Mouse (Mus musculus): ENCODE results near the gene Clip3. TPM values are rescaled to one million over a fixed set of nuclear protein-coding genes. Genes with fewer than 3 reads are reported as not detected.

Gene Clip3
- polyA plus RNA-seq, 1 experiment from 2014 or later, result 52.8 TPM

DNA sequence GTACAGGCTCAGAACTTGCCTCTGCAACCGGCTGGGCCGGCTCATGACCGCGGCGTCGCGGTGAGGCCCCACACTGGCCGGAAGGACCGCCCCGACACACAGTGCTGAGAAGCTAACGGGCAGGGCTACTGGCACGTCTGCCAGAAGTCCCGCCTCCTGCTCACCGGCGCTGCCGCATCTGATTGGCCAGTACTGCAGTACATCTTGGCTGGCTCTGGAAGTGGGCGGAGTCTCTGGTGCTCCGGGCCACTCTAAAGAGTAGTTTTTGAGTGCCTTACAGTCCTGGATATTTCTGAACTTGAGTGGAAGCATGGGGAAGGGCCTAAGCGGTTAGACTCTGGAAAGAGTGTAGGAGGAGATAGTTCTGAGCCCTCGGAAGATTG is 30.7 kb downstream of the Clip3 start:
- peak overlapping the region; percentile 88 for H3K4me3 ChIP-seq
- peaks cover 20% of the 10 kb centered on the region; the same call in 1 of the 2 replicates for H3K36me3 ChIP-seq (replicated peaks)
- peak overlapping the region; percentile 90 for H3K27ac ChIP-seq
- WGBS, result under 1% methylated on average over 20 of the region's 20 CpGs
- peaks cover 3% of the 10 kb centered on the region; the same call in 1 of the 2 replicates for H3K9me3 ChIP-seq
- DNase-seq (ENCODE audit: extremely low spot score, low spot score), result peak; percentile 95
- peaks cover 22% of the 10 kb centered on the region for H3K4me1 ChIP-seq
- H3K27me3 ChIP-seq (ENCODE audit: poor library complexity, severe bottlenecking), result peaks cover 6% of the 10 kb centered on the region

GRCm38 (mm10) chr7:30322865-30323264 is 31.3 kb downstream of the Clip3 start:
- WGBS, result 40% methylated on average over 6 of the region's 6 CpGs
- peaks cover 20% of the 10 kb centered on the region; the same call in 1 of the 2 replicates for H3K36me3 ChIP-seq (replicated peaks)
- H3K4me1 ChIP-seq, result peaks cover 22% of the 10 kb centered on the region
- DNase-seq (ENCODE audit: extremely low spot score, low spot score), result no peak
- peaks cover 3% of the 10 kb centered on the region; the same call in 1 of the 2 replicates for H3K9me3 ChIP-seq
- H3K27me3 ChIP-seq (ENCODE audit: poor library complexity, severe bottlenecking), result peaks cover 6% of the 10 kb centered on the region
- H3K4me3 ChIP-seq, result peak overlapping the region; percentile 88
- peak overlapping the region; percentile 90 for H3K27ac ChIP-seq

GRCm38 (mm10) chr7:30323795-30324194 is 32.3 kb downstream of the Clip3 start, which contains the start of gene Sdhaf1:
TSS of gene Sdhaf1 (minus strand) at chr7:30323895.
- Histone ChIP-seq H3K4me1 (peaks cover 26% of the 10 kb centered on the region), H3K36me3 (replicated peaks) (peaks cover 12% of the 10 kb centered on the region; the same call in 1 of the 2 replicates), H3K4me3 (peak within 1 kb of the TSS; percentile 88), H3K9me3 (peaks cover 3% of the 10 kb centered on the region; the same call in 1 of the 2 replicates), H3K27me3 (ENCODE audit: poor library complexity, severe bottlenecking) (peaks cover 6% of the 10 kb centered on the region), H3K27ac (peak within 1 kb of the TSS; percentile 90)
- DNase-seq (ENCODE audit: extremely low spot score, low spot score), result no peak
- WGBS, result 77% methylated on average over 3 of the region's 3 CpGs

- DNase-seq (ENCODE audit: extremely low spot score, low spot score), result no peak
- Histone ChIP-seq H3K36me3 (replicated peaks) (peaks cover 7% of the 10 kb centered on the region; the same call in 1 of the 2 replicates), H3K4me1 (peaks cover 27% of the 10 kb centered on the region), H3K9me3 (peaks cover 3% of the 10 kb centered on the region; the same call in 1 of the 2 replicates), H3K27me3 (ENCODE audit: poor library complexity, severe bottlenecking) (peaks cover 6% of the 10 kb centered on the region), H3K27ac (no peak overlapping the region), H3K4me3 (no peak overlapping the region)
- 83% methylated on average over 5 of the region's 5 CpGs for WGBS
Observed at GRCm38 (mm10) chr7:30324300-30324944, 32.9 kb downstream of the Clip3 start.

GRCm38 (mm10) chr7:30325364-30325763 is 33.8 kb downstream of the Clip3 start:
- 45% methylated on average over 2 of the region's 2 CpGs for WGBS
- DNase-seq (ENCODE audit: extremely low spot score, low spot score), result peak; percentile 57

GRCm38 (mm10) chr7:30326427-30326826 is 34.9 kb downstream of the Clip3 start:
- H3K4me3 ChIP-seq, result no peak overlapping the region
- no peaks in the 10 kb centered on the region for H3K36me3 ChIP-seq (replicated peaks)
- peaks cover 6% of the 10 kb centered on the region for H3K27me3 ChIP-seq (ENCODE audit: poor library complexity, severe bottlenecking)
- H3K27ac ChIP-seq, result no peak overlapping the region
- peaks cover 3% of the 10 kb centered on the region; the same call in 1 of the 2 replicates for H3K9me3 ChIP-seq
- peaks cover 23% of the 10 kb centered on the region for H3K4me1 ChIP-seq
- no peak for DNase-seq (ENCODE audit: extremely low spot score, low spot score)

More at GRCm38 (mm10) chr7:30325364-30325763, 33.8 kb downstream of the Clip3 start:
- Histone ChIP-seq H3K27ac (no peak overlapping the region), H3K4me1 (peaks cover 27% of the 10 kb centered on the region), H3K9me3 (peaks cover 3% of the 10 kb centered on the region; the same call in 1 of the 2 replicates), H3K4me3 (no peak overlapping the region), H3K36me3 (replicated peaks) (0 out of 2 replicates have a peak, but pooled peaks cover under 1% of the 10 kb centered on the region), H3K27me3 (ENCODE audit: poor library complexity, severe bottlenecking) (peaks cover 6% of the 10 kb centered on the region)

GRCm38 (mm10) chr7:30327140-30327539 is 35.6 kb downstream of the Clip3 start:
- no peak for DNase-seq (ENCODE audit: extremely low spot score, low spot score)
- H3K36me3 ChIP-seq (replicated peaks), result no peaks in the 10 kb centered on the region
- peaks cover 25% of the 10 kb centered on the region for H3K4me1 ChIP-seq
- no peak overlapping the region for H3K27ac ChIP-seq
- H3K27me3 ChIP-seq (ENCODE audit: poor library complexity, severe bottlenecking), result peaks cover 6% of the 10 kb centered on the region
- WGBS, result 70% methylated on average over 15 of the region's 15 CpGs
- H3K9me3 ChIP-seq, result peaks cover 3% of the 10 kb centered on the region; the same call in 1 of the 2 replicates
- H3K4me3 ChIP-seq, result no peak overlapping the region

GRCm38 (mm10) chr7:30328379-30328778 is 36.9 kb downstream of the Clip3 start:
- H3K36me3 ChIP-seq (replicated peaks), result no peaks in the 10 kb centered on the region
- H3K9me3 ChIP-seq, result peaks cover 3% of the 10 kb centered on the region; the same call in 1 of the 2 replicates
- H3K27ac ChIP-seq, result no peak overlapping the region
- peaks cover 19% of the 10 kb centered on the region for H3K4me1 ChIP-seq
- H3K4me3 ChIP-seq, result no peak overlapping the region
- DNase-seq (ENCODE audit: extremely low spot score, low spot score), result no peak
- WGBS, result 62% methylated on average over 10 of the region's 10 CpGs
- H3K27me3 ChIP-seq (ENCODE audit: poor library complexity, severe bottlenecking), result peaks cover 18% of the 10 kb centered on the region

DNA sequence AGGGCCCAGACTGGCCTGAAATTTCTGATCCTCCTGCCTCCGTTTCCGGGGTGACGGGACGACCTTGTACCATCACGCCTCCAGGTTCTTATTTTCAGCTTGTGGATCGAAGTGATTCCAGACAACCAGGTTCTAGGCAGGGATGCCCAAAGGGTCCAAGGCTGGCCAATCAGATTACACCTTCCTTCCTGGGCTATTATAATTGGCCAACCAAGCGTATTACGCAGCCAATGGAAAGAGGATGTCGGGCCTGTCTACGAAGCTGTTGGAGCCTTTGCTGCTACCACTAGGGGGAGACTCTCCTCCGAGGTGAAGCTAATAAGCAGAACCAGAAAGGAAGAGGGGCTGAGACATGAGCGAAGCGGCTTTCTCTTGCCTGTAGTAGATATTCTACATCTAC is 40.4 kb downstream of the Clip3 start:
- DNase-seq (ENCODE audit: extremely low spot score, low spot score), result peak; percentile 89
- H3K4me3 ChIP-seq, result peak overlapping the region; percentile 32
- no peaks in the 10 kb centered on the region for H3K36me3 ChIP-seq (replicated peaks)
- H3K4me1 ChIP-seq, result peaks cover 22% of the 10 kb centered on the region
- no peak overlapping the region for H3K27ac ChIP-seq
- 4% methylated on average over 13 of the region's 13 CpGs for WGBS
- peaks cover 42% of the 10 kb centered on the region for H3K27me3 ChIP-seq (ENCODE audit: poor library complexity, severe bottlenecking)
- no peaks in the 10 kb centered on the region for H3K9me3 ChIP-seq

DNA sequence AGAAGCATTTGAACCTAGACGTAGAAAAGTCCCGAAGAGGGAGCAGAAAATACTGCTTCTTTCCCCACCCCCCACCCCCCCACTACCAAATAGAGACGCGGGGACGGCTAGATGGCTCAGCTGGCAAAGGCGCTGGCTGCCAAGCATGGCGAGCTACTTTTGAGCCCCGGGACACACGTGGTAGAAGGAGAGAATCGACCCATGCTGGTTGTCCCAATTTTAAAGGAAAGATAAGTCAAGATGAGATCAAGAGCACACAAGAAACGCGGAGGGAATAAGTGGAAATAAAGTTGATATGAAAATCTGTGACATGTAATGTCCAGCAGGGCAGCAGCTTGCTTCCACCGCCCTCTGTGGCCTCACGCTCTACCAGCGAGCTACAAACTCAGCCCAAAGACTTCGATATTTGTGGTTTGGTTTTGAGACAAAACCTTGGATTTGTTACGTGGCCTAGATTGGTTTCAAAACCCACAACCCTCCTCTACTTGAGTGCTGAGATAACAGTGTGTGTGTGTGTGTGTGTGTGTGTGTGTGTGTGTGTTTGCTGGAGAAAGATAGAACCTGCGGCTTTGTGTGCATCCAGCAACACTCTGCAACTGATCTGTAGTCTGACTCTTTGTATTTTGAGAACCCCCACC is 41.2 kb downstream of the Clip3 start:
- H3K4me3 ChIP-seq, result peak overlapping the region; percentile 32; the same call in 1 of the 2 replicates
- H3K36me3 ChIP-seq (replicated peaks), result no peaks in the 10 kb centered on the region
- H3K4me1 ChIP-seq, result peaks cover 22% of the 10 kb centered on the region
- WGBS, result 71% methylated on average over 18 of the region's 18 CpGs
- H3K27ac ChIP-seq, result no peak overlapping the region
- no peaks in the 10 kb centered on the region for H3K9me3 ChIP-seq
- H3K27me3 ChIP-seq (ENCODE audit: poor library complexity, severe bottlenecking), result peaks cover 42% of the 10 kb centered on the region
- no peak for DNase-seq (ENCODE audit: extremely low spot score, low spot score)

- Histone ChIP-seq H3K27me3 (ENCODE audit: poor library complexity, severe bottlenecking) (peaks cover 42% of the 10 kb centered on the region), H3K9me3 (no peaks in the 10 kb centered on the region), H3K4me3 (no peak overlapping the region), H3K27ac (no peak overlapping the region), H3K4me1 (peaks cover 20% of the 10 kb centered on the region), H3K36me3 (replicated peaks) (no peaks in the 10 kb centered on the region)
- 79% methylated on average over 4 of the region's 4 CpGs for WGBS
- DNase-seq (ENCODE audit: extremely low spot score, low spot score), result no peak
Observed at GRCm38 (mm10) chr7:30333436-30333835, 41.9 kb downstream of the Clip3 start.

- no peak overlapping the region for H3K4me3 ChIP-seq
- peaks cover 42% of the 10 kb centered on the region for H3K27me3 ChIP-seq (ENCODE audit: poor library complexity, severe bottlenecking)
- H3K4me1 ChIP-seq, result peaks cover 16% of the 10 kb centered on the region
- no peak for DNase-seq (ENCODE audit: extremely low spot score, low spot score)
- H3K36me3 ChIP-seq (replicated peaks), result no peaks in the 10 kb centered on the region
- 61% methylated on average over 5 of the region's 5 CpGs for WGBS
- no peak overlapping the region for H3K27ac ChIP-seq
- H3K9me3 ChIP-seq, result no peaks in the 10 kb centered on the region
Observed at GRCm38 (mm10) chr7:30334563-30334962, 43.0 kb downstream of the Clip3 start.

DNA sequence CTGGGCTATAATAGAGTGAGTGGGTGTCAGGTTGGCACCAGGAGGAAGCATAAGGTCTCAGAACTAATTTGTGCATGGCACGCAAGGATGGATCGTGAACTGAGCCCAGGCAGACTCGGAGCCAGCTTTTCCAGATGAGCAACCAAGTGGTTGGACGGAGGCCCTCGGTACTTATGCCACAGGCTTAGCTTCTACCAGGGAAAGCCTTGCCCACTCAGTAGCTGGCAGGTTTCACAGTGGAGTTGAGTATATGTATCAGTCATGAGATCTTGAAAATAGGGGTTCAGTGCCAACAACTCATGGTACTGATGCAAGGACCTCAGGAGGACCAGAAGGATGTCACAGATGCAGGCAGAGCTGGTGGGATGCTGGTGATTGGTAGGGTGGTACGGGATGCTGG is 44.2 kb downstream of the Clip3 start:
- H3K27ac ChIP-seq, result no peak overlapping the region
- H3K4me1 ChIP-seq, result peaks cover 16% of the 10 kb centered on the region
- 82% methylated on average over 6 of the region's 6 CpGs for WGBS
- H3K27me3 ChIP-seq (ENCODE audit: poor library complexity, severe bottlenecking), result peaks cover 42% of the 10 kb centered on the region
- no peak overlapping the region for H3K4me3 ChIP-seq
- DNase-seq (ENCODE audit: extremely low spot score, low spot score), result no peak
- no peaks in the 10 kb centered on the region for H3K9me3 ChIP-seq
- H3K36me3 ChIP-seq (replicated peaks), result no peaks in the 10 kb centered on the region

Data from forebrain, embryonic 10.5 days (tissue).